Mouse (Mus musculus) gonadal fat pad, adult 2 months (tissue): Measurements from ENCODE around the gene Pde4d. TPM values are rescaled to one million over a fixed set of nuclear protein-coding genes. Genes with fewer than 3 reads are reported as not detected.

Experiments
- DNase-seq: peaks from one replicate; pipeline ENCODE4 v3.0.0-alpha.2; 2012; ENCODE audit warnings: low read depth
- polyA plus RNA-seq: library from polyadenylated mRNA; depleted of rRNA; stranded (reverse); fragments of >200 nt; gene quantifications from 2 replicates; pipeline ENCODE4 v1.2.3, GENCODE M21; 2012

Gene Pde4d
- polyA plus RNA-seq, 1 experiment = 10.0 TPM

- no peak for DNase-seq
Measured at GRCm38 (mm10) chr13:108821270-108821669, 371.5 kb downstream of the Pde4d start.

GRCm38 (mm10) chr13:108824638-108825310 lies 375.0 kb downstream of the Pde4d start:
- no peak for DNase-seq

- no peak for DNase-seq
Measured at GRCm38 (mm10) chr13:108825501-108825900, 375.8 kb downstream of the Pde4d start.

GRCm38 (mm10) chr13:108834197-108834596 lies 384.4 kb downstream of the Pde4d start:
- DNase-seq = no peak

GRCm38 (mm10) chr13:108836314-108836713 lies 386.6 kb downstream of the Pde4d start:
- no peak for DNase-seq

- no peak for DNase-seq
Measured at GRCm38 (mm10) chr13:108839142-108839541, 389.4 kb downstream of the Pde4d start.

GRCm38 (mm10) chr13:108854090-108854489 lies 404.3 kb downstream of the Pde4d start:
- DNase-seq = no peak

GRCm38 (mm10) chr13:108856776-108857435 lies 407.2 kb downstream of the Pde4d start:
- DNase-seq = no peak

- no peak for DNase-seq
Measured at GRCm38 (mm10) chr13:108859336-108859735, 409.6 kb downstream of the Pde4d start.

GRCm38 (mm10) chr13:108860737-108861136 lies 411.0 kb downstream of the Pde4d start:
- no peak for DNase-seq

- no peak for DNase-seq
Measured at GRCm38 (mm10) chr13:108861707-108862106, 412.0 kb downstream of the Pde4d start.

- no peak for DNase-seq
Measured at GRCm38 (mm10) chr13:108862173-108862572, 412.4 kb downstream of the Pde4d start.

- DNase-seq = no peak
Measured at GRCm38 (mm10) chr13:108900160-108900559, 450.4 kb downstream of the Pde4d start.

GRCm38 (mm10) chr13:108905121-108905520 lies 455.4 kb downstream of the Pde4d start:
- DNase-seq = no peak

- no peak for DNase-seq
Measured at GRCm38 (mm10) chr13:108909193-108909592, 459.4 kb downstream of the Pde4d start.

GRCm38 (mm10) chr13:108914626-108915025 lies 464.9 kb downstream of the Pde4d start:
- no peak for DNase-seq

- DNase-seq = no peak
Measured at GRCm38 (mm10) chr13:108921146-108921545, 471.4 kb downstream of the Pde4d start.

GRCm38 (mm10) chr13:108934854-108935253 lies 485.1 kb downstream of the Pde4d start:
- no peak for DNase-seq

- DNase-seq = no peak
Measured at GRCm38 (mm10) chr13:108937272-108937671, 487.5 kb downstream of the Pde4d start.

GRCm38 (mm10) chr13:108952911-108953310 lies 503.2 kb downstream of the Pde4d start:
- DNase-seq = no peak

GRCm38 (mm10) chr13:108956059-108956458 lies 506.3 kb downstream of the Pde4d start:
- DNase-seq = no peak

GRCm38 (mm10) chr13:108964056-108964455 lies 514.3 kb downstream of the Pde4d start:
- DNase-seq = no peak

- DNase-seq = no peak
Measured at GRCm38 (mm10) chr13:108981144-108981543, 531.4 kb downstream of the Pde4d start.
